Mouse (Mus musculus) layer of hippocampus, postnatal 14 days (tissue): ENCODE results near the gene Heatr3. TPM values are rescaled to one million over a fixed set of nuclear protein-coding genes. Genes with fewer than 3 reads are reported as not detected.

Source experiments
- DNase-seq, 2 experiments: peaks; one replicate each; pipeline ENCODE4 v3.0.0; 2021 to 2022; ENCODE audit warnings: low spot score in 2 of 2, mixed read lengths in 1 of 2
- long read RNA-seq, 2 experiments: library from polyadenylated mRNA; stranded (forward); transcript quantifications; one replicate each; pipeline ENCODE4 v2.0.0; 2021
- total RNA-seq, 2 experiments: library from RNA; stranded (reverse); gene quantifications; 2 replicates each; pipeline ENCODE4 v1.2.3; 2021

The Heatr3 gene
- total RNA-seq = 10 to 100 TPM; 33.8 to 34.0 TPM
- long read RNA-seq, experiment 1, transcript Heatr3-201 (15 exons, 3,251 nt) = major isoform, 32 of 47 reads
- long read RNA-seq, experiment 1, partial matches to known transcripts = 10 of 47 reads
- long read RNA-seq, experiment 1, other reads (novel, unspliced or antisense) = 5 of 47 reads
- long read RNA-seq, experiment 2, transcript Heatr3-201 (15 exons, 3,251 nt) = major isoform, 32 of 38 reads
- long read RNA-seq, experiment 2, partial matches to known transcripts = 4 of 38 reads
- long read RNA-seq, experiment 2, other reads (novel, unspliced or antisense) = 2 of 38 reads

- DNase-seq = peak; percentile 95 to 96
These were observed at the start of gene Heatr3 for GRCm38 (mm10) chr8:88137748-88138484. TSS of gene Heatr3 (plus strand) at chr8:88137855.

GRCm38 (mm10) chr8:88088006-88088405 is 49.6 kb upstream of the Heatr3 start:
- no peak for DNase-seq

GRCm38 (mm10) chr8:88091661-88092060 is 46.0 kb upstream of the Heatr3 start:
- DNase-seq = no peak

GRCm38 (mm10) chr8:88093367-88093766 is 44.3 kb upstream of the Heatr3 start:
- DNase-seq = no peak

DNA sequence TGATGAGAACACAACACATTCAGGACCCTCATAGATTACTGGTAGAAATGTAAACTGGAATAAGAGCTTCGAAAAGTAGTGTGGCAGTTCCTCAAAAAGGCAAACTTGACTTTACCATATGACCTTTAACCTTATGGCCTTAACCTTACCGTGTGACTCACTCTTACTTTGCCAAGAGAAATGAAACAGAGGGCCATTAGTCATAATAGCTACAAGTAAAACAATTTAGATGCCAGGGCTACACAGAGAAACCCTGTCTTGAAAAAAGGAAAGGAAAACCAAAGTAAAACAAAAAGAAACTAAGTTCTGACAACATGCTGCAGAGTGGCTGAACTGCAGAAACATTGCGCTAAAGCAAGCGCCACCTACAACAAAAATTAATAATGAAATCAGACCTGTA is 38.8 kb upstream of the Heatr3 start:
- DNase-seq = no peak

- DNase-seq = peak; percentile 11 to 47
These were observed 38.1 kb upstream of the Heatr3 start for GRCm38 (mm10) chr8:88099526-88099925.

GRCm38 (mm10) chr8:88109241-88109640 is 28.4 kb upstream of the Heatr3 start:
- no peak for DNase-seq

GRCm38 (mm10) chr8:88118456-88119036 is 19.1 kb upstream of the Heatr3 start, which contains the start of gene Cnep1r1:
TSS of gene Cnep1r1 (plus strand) at chr8:88118769.
- DNase-seq = peak; percentile 95 to 99

DNA sequence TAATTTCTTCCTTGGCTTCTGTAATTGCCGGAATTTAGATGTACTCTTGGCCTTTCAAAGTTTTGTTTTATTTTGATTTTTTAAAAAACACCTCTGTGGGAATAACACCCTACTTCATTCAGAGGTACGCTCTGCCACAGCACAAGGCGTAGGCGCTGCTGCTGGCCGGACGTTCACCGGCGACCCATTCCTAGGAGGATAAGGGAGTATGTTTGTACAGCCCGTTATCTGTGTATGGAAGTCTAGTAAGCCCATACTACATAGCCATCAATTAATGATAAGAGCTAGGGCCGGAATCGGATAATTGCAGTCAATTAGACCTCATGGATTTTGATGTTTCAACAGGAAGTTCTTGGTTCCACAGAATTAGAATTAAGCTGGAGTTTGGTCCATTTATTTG is 18.6 kb upstream of the Heatr3 start:
- peak in 1 of 2 experiments; percentile 12 for DNase-seq

- DNase-seq = no peak
These were observed 12.8 kb upstream of the Heatr3 start for GRCm38 (mm10) chr8:88124850-88125249.

DNA sequence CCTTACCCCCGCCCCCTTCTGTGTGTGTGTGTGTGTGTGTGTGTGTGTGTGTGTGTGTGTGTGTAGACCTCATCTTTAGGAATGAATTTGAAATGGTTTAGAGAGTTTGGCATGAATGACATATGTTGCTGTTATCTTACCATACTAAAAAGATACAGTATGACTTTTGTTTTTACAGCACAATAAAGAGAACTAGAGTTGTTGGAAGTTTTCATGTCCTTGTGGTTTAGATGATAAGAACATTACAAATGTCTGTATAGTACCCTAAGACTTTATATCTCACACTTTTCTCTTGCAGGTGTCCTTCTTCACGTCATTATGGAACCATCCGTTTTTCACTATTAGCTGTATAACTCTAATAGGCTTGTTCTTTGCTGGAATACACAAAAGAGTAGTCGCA is 8.3 kb upstream of the Heatr3 start:
- DNase-seq = no peak

DNA sequence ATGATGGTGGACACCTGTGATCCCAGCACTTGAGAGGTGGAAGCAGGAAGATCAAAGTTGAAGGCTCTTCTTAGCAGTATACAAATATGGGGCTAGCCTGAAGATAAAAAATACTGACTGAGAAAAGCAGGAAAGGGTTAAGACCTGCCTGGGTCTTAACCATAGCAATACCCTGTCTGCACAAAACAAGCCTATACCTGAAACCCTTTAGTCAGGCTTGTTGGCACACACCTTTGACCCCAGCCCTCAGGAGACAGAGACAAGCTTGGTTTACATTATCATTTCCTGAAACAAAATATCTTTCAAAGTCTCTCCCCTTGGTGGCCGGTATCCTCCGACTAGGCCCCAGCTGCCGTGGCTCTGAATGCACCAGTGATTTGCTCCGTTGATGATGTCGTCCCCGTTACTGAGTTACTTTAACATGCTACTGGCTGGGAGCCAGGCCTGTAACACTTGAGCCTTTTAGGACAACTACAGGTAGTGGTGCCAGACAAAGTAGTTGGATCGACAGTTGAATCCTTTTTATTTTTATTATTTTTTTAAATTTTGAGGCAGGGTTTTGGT is 6.8 kb upstream of the Heatr3 start:
- DNase-seq = no peak

GRCm38 (mm10) chr8:88139256-88139655 is 1.6 kb downstream of the Heatr3 start:
- DNase-seq = no peak

DNA sequence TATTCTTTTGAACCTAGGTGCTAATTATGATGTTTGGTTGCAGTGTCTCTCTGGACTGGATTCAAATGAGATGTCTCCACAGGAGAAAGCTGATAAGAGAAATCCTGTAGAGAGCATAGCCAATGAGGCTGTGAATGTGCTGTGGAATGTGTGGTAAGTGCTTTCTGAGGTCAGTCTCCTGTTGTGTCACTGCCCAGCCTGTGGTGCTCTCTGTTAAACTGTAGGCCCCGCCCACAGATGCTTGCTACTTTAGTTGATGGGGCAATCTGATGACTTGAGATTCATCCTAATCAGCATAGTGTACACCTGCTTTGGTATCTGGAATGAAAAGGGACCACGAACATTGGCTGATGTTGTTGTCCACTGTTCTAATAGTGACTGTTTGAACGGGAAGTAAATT is 4.0 kb downstream of the Heatr3 start:
- no peak for DNase-seq

DNA sequence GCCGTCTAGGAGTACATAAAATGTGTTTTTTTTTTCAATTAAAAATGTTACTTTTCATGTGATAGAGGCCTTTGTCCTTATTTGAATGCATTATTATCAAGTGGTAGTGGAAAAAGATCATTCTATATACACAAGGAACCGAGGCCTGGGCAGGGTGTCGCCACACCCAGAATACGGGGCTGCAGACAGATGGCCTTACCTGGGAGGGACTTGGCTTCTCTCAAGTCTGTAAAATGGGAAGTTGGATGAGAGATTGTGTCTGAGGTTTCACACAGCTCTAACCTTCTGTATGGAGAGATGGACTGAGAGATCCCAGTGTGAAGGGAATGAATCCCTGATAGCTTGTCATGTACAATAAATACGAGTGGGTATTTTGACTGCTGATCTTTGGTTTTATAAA is 6.4 kb downstream of the Heatr3 start:
- DNase-seq = no peak

GRCm38 (mm10) chr8:88150910-88151371 is 13.3 kb downstream of the Heatr3 start:
- no peak for DNase-seq

DNA sequence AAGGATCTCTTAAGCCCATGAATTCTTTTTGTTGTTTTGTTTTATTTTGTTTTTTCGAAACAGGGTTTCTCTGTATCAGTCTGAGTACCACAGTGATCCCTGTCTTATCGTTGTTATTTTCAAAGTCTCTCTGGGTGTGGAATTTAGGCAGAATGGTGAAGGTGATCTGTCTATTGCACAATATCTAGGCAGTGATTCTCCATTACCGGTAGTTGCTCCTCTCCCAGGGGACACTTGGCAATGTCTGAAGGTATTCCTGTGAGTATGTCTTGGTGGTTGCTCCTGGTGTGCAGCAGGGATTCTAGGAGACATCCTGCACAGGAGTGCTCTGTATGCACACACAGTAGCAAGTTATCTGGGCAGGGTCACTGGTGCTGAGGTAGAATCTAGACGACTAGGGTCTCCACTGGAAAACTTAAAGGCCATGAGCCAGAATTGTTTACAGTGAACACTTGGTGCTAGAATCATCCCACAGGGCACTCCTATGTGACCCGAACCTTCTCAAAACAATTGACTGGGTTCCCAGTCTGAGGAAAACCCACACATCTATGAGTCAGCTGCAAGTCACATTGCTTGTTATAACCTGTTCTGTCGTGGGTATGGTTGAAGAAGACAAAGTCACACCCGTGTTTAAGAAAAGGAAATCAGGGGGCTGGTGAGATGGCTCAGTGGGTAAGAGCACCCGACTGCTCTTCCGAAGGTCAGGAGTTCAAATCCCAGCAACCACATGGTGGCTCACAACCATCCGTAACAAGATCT is 22.8 kb downstream of the Heatr3 start:
- no peak for DNase-seq

- DNase-seq = peak; percentile 35 to 39
These were observed 23.8 kb downstream of the Heatr3 start for GRCm38 (mm10) chr8:88161439-88161838.

DNA sequence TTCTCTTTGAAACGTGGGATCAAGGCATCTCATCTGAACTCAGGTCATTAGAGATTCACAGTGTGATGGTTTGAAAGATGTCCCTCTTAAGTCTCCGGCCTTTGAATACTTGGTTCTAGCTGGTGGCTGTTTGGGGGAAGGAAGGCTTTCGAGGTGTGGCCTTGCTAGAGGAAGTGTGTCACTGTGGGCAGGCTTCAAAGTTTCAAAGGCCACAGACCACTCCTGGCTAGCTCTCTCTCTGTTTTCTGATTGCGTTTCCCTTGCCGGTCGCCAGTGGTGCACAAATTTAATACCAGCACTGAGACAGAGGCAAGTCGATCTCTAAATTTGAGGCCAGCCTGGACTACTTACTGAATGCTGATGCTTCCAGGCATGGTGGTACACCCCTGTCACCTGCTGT is 37.6 kb downstream of the Heatr3 start:
- DNase-seq = no peak

GRCm38 (mm10) chr8:88177291-88177690 is 39.6 kb downstream of the Heatr3 start:
- DNase-seq = no peak

DNA sequence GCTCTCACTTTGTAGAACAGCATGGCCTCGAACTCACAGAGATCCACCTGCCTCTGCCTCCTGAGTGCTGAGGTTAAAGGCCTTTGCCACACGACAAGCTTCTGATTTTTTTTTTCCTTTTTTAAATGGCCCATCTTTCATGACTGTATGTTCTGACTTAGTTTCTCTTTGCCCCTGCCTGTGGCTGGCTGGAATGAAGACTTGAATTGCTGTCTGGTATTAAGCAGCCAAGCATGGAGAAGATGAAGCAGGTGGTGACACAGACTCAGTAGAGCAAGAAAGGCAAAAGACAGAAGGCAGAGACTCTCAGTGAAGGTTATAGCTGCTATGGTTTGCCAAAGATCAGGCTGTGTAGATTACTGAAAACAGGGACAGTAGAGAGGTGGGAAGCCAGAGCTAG is 45.5 kb downstream of the Heatr3 start:
- no peak for DNase-seq
